Mouse (Mus musculus) lung, postnatal 25 days (tissue): ENCODE measurements around the gene Gpr132.
A peak's percentile ranks its signal among the peaks of the same experiment; 100 is the strongest.

Source experiments
- DNase-seq: peaks from one replicate; pipeline ENCODE4 v3.0.0; 2022; ENCODE audit warnings: low spot score

Gene Gpr132

DNA sequence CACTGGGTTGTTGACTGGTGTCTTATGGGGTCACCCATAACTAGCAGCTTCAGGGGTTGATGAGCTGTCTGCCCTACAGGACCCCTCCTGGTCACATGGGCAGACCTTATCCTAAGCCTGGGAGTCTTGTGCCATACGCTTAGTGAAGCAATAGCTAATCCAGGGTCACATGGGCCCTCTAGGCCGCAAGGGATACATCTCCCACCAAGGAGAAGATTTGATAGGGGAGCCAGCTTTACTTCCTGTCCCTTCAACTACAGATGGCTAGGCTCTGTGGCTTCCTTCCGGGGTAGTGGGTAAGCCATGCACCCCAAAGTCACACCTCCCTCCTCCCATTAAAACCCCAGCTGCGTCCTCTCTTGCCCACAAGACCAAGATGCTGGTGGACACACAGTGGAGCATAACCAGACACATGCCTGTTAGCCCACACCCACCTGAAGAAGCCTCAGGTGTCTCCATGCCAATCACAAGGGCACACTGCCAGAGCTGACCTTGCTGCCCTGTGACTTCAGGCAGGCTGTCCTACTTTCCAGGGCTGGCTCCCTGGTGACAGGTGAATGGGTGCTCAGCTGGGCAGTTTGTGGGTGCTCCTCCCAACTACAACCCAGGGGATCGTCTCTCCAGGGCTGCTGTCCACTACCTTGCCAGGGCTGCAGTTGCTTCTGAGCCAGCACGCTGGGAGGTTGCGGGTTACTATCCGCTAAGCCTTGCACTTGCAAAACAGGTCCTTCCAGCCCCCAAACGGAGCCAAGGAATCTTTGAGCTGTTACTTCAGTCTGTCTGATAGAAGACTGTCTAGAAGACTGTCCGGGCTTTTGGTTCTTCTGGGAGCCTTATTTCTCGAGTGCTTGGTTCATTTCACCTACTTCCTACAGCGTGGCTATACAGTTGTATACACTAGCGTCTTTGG is at the start of gene Gpr132:
Gene Gpr132 (minus strand): TSS at position 51 of the 910 bp plus-strand sequence.
- DNase-seq = no peak

DNA sequence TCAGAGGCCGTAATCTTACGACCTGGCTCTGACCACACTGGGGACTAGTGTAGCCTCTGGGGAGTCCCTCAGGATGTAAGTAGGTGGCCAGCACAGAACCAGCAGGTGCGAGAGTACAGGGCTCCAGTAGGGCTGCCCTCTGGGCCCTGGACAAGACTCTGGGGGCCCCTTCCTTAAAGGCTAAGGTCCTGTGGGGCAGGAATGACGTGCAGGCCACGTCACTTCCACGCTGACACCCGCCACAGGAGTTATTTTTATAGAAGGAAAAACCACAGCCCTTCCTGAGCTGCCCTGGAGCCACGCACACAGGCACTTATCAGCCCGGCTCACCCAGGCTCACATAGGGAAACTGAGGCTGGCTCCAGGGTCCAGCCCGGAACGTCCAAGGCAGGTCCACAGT is 49.5 kb upstream of the Gpr132 start:
- DNase-seq = no peak

DNA sequence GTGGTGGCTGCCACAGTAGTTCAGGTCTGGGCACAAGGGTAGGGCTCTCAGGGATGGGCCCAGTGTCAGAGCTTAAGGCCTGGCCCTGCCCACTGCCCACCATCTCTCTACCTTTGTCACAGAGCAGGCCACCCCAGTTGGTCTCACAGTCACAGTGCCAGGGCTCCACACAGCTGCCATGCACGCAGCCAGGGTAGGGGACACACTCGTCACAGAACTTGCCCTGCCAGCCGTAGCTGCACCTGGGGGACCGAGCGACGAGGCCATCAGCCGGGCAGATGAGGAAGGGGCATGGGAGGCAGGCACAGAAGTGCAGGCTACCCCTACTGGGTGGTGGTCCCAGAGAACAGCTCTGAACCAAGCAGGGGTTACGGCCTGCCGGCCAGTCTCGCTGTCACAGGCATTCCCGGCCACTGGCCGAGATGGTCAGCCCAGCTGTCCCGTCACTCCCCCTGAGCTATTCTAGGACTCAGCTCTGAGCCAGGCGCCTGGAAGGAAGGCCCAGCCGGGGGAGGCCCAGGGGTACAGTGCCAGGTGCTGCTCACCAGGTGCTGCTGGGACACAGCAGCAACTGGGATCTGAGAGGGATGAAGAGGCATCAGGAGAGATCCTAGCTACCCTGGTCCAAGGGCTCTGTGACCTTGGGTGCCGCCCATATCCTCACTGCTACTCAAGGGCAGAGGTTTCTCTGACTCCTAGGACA is 48.8 kb upstream of the Gpr132 start:
- no peak for DNase-seq

DNA sequence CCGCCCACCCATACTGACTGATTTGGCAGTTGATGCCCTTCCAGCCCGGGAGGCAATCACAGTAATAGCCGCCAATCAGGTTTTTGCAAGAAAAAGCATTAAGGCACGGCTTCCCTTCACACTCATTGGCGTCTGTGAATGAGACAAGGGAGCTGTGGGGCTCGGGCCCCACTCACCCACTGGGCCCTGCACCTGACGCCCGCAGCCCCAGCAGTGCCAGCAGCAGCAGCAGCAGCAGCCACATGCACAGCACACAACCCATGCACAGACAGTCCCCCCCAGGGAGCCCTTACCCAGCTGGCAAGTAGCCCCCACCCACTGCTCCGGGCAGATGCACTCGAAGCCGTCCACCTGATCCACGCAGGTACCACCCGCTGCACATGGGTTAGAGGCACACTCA is 47.6 kb upstream of the Gpr132 start:
- DNase-seq = no peak

DNA sequence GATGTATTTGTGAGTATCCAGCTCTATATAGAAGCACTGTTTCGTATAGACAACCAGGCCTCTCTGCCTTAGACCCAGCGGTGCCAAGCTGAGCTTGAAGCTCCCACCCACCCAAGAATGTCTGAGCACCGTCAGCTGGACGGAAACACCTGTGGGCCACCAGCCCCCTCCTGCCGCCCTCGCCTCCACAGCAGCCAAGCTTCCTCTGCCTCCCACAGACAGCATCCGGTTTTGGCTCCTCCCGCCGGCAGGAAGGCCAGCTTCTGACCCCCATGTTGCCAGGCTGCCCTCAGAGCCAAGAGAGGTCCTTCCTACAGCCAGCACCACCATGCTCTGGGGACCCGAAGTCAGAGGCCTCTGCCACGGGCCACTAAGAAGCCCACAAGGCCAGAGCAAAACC is 46.5 kb upstream of the Gpr132 start:
- DNase-seq = no peak

DNA sequence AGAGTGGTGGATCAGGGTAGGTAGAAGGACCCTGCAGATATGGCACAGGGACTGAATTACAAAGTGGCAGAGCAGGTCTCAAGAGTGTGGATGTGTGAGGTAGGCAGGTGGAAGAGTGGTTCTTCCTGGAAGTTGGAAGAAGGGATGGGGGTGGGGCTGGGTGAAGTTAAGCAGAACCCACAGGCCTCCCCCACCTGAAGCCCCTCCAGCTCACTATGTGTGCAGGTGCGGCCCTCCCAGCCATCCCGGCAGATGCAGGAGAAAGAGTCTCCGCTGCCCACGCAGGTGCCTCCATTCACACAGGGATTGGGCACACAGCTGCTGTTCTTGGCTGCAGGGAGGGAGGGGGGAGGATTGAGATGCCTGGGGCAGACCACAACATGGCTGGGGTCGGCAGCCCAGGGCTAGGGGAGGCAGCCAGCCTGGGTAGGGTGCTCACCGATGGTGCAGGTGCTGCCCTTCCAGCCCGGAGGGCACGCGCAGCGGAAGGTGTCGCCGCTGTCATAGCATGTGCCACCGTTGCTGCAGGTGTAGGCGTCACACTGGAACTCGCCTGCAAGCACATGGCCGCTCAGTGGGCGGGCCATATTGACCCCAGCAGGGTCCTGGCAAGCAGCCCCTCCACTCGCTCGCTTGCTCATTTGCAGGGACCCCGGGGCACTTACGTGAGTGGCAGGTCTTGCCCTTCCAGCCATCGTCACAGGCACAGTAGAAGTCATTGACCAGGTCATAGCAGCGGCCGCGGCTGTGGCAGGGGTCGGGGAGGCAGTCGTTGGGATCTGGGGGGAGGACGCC is 45.1 kb upstream of the Gpr132 start:
- DNase-seq = no peak

DNA sequence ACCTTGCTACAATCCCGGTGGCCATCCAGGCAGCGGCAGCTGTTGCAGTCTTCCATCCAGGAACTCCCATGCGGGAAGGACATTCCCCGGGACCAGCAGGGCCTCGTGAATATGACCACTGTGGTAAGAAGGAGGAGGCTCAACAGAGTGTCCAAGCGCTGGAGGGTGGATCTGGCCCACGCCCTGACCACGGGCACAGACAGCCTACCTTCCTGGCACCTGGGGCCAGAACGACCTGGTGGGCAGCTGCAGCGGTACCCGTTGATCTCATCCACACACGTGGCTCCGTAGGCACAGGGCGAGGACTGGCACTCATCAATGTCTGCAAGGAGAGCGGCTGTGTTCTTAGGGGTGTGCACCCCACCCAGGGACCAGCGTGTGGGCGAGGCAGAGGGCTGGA is 43.7 kb upstream of the Gpr132 start:
- DNase-seq = no peak

DNA sequence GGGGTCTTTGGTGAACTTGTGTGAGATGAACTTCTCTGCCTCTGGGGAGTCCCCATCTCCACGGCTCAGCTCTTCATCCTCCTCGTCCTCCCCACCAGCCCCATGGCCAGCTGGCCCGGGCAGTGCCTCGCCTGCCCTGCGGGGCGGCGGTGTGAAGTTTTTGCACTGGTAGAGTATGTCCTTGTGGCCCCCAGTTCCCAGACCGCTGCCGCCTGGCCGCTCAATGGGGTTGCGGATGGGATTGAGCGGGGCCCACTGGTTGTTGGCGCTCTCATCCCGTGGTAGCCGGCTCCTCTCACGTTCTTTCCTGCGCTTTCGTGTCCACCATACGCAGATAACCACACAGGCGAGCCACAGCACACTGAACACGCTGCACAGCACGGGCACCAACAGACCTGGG is 41.0 kb upstream of the Gpr132 start:
- DNase-seq = no peak

DNA sequence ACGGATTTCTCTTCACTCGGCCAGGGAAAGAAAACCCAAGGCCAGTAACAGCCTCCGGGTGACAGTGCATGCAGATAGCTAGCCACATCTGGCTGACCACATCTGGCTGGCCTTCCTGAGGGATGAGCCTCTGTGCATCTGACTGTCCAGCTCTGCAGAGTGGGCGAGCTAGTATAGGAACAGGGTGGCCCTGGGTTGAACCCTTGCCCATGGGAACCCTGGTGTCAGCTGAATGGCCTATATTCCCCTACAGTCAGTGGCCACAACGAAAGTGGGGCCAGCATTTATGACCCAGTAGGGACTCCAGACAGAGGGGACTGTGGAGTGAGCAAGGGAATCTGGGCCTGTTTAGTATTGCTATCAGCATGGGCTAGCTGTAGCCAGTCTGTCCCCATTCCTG is 37.0 kb upstream of the Gpr132 start:
- no peak for DNase-seq

DNA sequence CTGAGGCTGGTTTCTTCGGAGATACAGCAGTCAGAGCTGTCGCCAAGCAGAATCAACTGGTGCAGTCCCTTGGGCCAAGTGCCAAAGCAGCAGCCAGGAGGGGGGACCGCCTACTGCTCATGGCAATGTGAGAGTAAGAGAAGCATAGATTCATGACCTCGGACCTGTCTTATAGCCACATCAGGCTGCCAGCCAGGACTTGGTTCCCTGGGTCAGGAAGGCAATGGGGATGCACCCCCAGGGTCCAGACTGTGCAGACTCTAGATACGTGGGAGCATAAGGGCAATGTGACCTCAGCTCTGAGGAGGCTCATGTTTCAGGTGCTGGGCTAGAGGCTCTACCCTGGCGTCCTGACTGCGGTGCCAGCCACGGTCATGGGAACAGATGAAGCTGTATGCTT is 35.9 kb upstream of the Gpr132 start:
- no peak for DNase-seq

DNA sequence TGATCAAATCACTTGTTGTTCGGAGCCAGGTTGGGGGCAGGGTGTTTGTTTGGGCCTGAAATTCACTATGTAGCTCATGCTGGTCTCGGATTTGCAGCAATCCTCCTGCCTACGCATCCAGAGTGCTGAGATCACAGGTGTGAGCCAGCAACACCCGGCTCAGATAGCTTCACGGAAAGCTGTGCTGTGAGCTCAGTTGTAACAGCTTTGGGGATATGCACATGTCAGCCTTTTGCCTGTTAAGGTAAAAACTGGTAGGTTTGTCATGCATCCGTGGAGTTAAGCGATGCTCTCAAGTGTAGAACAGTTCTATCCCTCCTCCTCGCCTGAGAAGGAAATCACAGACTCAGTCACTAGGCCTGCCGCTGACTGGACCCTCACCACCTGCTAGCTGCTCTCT is 32.6 kb upstream of the Gpr132 start:
- DNase-seq = no peak

DNA sequence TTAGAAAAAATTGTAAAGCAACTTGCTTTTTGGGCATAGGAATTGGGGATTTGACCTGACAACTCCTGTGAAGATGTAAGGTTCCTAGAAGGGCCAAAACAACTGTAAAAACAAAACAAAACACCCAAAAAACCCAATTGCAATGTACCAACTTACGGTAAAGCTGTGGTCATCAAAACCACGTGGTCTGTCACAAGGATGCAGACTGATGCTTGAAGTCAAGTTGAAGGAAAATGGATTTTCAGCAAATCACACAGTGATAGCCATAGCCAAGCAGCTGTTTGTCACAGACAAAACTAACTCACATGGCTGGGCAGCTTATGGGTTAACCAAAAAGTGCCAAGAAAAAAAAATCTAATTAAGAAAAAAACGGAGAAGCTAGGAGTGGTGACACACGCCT is 30.9 kb upstream of the Gpr132 start:
- no peak for DNase-seq

DNA sequence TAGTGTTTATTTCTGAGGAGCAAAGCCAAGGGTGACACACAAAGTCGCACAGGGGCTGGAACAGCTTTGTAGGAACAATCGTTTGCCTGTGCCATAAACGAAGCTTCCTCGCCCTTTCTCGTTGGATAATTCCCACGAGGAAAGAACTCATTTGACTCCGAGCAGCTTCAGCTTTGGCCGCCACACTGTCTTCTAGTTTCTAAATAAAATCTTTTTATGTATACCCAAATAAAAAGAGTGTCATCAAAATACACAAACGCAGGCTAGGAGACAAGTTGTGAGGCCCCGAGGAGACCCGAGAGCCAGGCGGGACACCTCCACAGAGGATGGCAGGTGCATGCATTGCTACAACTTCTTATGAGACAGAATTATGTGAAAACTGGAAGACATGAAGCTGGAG is 30.3 kb upstream of the Gpr132 start:
- no peak for DNase-seq

DNA sequence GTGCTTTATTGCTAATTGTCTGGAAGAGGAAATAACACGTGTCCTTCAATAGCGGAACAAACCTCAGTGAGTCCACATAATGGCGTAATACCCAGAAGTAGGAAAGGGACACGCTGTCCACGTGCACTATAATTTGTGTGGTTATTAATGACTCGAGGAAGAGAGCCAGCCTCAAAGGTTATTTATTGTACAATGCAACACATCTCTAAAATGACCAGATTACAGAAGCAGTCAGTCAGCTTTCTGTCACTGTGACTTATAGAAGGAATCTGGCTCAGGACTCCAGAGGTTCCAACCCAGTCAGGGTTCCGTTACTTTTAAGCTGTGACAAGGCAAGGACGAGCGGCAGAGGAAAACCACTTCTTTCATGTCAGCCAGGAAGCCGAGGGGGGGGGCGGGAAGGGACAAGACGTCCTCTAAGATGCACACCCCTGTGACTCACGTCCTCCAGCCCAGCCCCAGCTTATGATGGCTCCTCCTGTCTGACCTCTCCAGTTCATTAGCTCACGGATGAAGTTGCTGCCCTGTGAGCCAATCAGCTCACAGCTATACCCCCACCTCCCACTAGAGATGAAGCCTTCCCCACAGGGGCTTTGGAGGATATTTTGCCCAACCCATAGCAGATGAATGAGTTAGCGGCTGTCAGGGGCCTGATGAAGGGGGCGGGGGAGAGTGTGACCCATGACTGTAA is 29.6 kb upstream of the Gpr132 start:
- peak; percentile 83 for DNase-seq

DNA sequence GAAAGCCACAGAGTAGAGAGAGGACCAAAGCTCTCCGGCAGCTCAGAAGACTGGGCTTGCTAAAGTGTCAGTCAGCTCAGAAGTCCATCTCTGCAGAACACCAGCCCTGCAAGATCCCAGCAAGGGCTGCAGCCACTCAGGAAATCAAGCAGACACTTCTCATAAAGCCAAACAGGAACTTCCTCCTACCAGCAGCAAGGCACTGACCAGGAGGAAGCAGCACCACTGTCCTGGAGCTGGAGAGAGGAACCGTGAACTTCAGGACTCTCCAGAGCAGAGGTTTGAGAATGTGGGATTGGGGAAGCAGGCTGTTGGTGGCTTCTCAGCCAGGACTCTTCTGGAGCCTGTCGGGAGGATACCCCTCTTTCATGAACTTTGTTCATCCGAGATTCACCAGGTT is 26.9 kb upstream of the Gpr132 start:
- DNase-seq = peak; percentile 54

DNA sequence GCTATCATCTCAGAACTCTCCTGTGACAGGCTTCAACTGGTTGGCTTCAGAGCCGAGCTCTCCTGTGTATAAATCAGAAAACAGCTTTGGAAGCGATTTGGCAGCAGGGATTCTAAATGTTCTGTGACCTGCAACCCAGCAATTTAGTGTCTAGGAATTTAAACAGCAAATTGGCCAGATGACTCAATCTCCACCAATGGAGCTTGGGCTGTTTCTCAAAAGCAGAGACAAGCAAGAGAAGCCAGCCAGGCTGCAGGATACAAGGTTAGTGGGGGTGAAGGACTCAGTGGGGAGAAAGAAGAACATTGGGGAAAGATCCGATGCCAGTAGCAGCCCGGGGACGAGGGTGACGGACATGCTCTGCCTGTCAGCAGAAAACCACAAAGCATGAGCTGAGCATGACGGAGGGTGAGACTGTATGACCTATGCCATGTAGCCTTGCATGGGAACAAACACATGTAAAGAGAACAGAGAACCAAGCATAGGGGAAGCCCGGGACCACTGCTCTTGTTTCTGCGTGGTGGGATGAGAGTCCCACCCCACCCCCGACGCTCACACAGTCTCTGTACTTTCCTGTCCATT is 26.4 kb upstream of the Gpr132 start:
- DNase-seq = no peak

DNA sequence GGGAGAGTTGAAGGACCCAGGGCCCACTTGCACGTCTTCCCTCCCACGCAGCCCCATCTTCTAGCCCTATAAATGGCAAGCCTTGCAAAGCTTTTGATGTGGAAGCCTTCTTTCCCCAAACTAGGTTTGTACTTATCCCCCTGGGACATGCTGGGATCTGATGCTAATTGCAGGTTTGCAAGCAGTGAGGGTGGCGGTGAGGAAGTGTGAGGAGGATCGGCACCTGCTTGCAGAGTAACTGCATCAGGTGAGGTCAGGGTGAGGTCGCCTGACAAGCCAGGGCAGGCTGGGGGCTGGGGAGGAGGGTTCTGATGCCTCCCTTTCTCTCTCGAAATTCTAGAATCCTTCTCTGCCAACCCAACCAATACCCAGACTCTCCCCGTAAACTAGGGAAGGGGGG is 17.4 kb upstream of the Gpr132 start:
- no peak for DNase-seq

DNA sequence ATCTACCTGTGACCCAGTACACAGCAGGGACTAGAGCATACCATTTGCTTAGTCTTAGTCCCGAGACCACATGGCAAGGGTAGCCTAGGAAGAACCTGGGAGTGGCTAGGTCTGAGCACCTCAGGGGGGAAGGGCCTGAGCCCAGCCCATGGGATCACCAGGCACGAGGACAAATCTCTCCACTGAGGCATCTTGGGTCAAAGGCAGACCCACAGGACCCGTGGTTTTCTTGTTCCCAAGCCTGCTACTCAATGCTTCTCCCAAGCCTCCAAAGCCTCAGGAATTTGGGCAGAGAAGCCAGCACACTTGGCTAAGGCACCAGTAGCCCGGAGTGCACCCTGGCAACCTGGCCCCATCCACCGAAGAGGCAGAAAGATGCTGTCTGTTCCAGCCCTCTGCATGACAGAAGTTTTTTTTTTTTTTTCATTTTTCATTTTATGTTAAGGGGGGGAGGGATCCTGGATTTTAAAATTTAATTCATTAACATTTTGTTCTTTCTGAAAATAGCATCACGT is 13.3 kb upstream of the Gpr132 start:
- no peak for DNase-seq

DNA sequence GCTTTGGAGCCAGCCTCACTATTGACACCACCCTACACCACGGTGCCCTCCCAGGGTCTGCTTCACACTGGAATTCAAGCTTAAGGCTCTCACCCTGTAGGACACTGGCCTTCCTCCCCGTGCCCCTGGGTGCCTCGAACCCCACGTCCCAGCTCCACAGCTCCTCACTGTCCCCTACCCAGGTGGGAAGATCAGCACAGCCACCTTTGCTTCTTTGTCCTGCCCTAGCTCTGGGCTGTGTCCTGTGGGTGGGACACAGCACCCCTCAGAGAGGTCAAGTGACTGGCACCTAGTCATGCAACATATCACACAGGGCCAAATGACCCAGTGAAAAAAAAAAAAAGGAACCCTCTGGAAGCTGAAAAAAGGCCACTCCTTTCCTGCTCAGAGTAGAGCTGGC is 12.6 kb upstream of the Gpr132 start:
- DNase-seq = no peak

DNA sequence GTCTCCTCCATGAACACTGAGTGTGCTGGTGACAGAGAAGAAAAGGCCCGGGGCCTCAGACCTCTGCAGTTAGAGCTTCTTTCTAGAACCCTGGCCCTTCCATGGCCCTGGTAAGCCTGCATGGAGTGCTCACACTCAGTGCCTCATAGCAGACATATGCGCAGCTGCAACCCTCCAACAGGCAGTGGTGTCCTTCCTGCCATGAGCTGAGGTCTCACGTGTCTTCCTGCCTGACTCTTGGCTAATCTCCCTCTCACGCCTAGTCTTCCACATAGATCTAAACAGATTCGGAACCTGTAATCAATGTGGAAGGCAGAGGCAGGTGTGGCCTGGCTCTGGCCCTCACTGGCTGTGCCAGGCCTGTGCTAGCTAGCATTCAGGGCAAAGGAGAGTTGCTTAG is 11.7 kb upstream of the Gpr132 start:
- no peak for DNase-seq

DNA sequence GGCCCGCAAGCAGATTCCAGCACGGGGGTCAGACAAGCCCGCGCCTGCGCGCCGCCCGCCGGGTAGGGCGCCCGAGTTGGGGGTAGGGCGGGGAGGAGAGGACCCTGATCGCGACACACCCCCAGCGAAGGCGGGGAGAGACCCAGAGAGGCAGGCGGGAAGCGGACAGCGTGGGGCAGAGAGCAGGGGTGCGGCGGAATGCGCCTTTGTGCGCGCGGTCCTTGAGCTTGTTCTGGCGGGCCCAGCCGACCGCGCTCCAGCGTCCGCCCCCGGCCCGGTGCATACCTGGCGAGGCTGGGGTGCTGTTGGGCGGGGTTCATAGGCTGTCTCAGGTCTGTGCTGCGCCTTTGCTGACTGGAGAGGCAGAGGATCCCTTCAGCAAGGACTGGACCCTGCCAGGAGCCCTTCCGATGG is 9.6 kb upstream of the Gpr132 start:
- no peak for DNase-seq
